Mouse (Mus musculus): ENCODE measurements around the gene Mrgprb8.
"Not testable (repeated sequence)": the region's sequence is repeated elsewhere in the genome, so short reads cannot be mapped to it uniquely, and the experiment has no call there.

The Mrgprb8 gene

DNA sequence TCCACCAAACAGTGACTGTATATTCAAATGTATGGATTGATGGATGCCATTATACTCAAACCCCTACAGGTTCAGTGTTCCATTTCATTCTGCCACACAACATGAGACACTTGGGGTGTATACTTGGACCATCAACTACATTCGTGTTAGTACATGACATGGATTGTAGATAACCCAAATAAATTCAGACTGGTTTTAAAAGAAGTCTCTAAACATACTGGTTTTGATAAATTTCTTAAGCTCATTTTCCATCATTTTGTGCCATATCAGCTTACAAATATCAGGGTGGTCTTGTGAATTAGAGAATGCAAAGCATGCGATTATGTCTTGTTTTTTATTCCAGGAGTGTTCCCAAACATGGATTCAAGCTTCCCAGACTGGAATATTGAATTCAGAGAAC lies at the start of gene Mrgprb8:
TSS of gene Mrgprb8 (plus strand) at position 301 of the 400 bp plus-strand sequence.
- DNase-seq (ENCODE audit: low spot score), result no peak

DNA sequence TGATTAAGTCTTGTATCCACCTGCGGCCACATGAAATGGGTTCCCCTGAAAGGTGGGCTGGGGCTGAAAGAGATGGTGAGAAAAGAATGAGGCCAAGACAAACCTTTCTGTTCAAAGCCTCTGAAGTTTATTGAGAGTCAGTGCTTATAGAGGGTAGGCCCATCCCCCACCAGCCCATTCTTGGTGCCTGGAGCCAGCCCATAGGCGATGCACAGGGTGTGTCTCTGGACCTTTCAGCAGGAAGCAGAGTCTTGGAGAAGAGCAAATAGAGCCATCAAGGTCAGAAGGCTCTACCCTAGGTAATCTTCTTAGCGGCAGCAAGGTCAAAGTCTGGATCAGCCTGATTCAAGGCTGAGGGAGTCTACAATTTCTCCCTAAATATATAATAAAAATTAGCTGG lies 47.6 kb downstream of the Mrgprb8 start:
- DNase-seq (ENCODE audit: low spot score), result not testable (repeated sequence)

DNA sequence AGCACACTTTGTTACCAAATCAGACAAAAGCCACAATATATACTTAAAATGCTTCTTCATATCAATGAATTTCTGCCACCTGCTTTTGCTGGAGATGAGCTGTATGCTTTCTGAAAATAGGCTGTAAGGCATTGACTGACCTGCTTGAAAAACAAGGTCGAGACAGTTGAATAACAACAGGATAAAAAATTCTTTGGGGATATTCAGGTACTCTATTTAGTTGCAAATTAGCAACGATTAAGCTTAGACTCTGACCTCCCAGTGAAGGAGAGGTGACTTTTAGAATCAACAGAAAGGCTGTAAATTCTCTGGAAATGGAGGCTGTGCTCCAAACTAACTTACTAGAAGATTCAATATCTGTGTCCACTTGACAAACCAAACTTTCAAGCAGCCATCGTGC lies 48.3 kb downstream of the Mrgprb8 start:
- no peak for DNase-seq (ENCODE audit: low spot score)

Data from lung, postnatal 25 days (tissue).